Mouse (Mus musculus): ENCODE measurements around the gene Cfap206. TPM values are rescaled to one million over a fixed set of nuclear protein-coding genes. Genes with fewer than 3 reads are reported as not detected.

Cfap206 gene
- polyA plus RNA-seq, 1 experiment from 2014 or later: 1.1 TPM

DNA sequence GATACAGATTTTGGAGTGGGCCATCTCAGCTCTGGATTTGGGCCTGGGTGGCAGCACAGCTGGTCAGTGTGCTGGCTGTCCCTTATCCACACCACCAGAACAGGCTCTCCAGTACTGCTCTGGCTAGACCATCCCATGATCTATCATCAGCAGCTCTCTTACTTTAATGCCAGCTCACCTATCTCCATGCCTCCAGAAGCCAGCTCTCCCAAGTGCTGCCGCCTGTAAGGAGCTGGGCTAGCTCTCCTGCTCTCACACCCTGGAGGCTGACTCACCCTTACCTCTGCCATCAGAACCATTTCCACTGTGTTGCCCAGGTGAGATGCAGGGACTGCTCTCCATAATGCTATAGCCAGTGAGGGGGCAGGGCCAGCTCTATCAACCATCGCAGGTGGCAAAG lies 68.5 kb downstream of the Cfap206 start:
- Histone ChIP-seq H3K27me3 (no peaks in the 10 kb centered on the region), H3K36me3 (peaks cover 86% of the 10 kb centered on the region), H3K27ac (replicated peaks) (no peak overlapping the region), H3K4me3 (no peak overlapping the region), H3K4me2 (no peak overlapping the region), H3K9ac (no peak overlapping the region), H3K9me3 (no peaks in the 10 kb centered on the region), H3K4me1 (replicated peaks) (no peaks in the 10 kb centered on the region)
- no peak for ATAC-seq (ENCODE audit: low read depth)
- 85% methylated on average over 2 of the region's 2 CpGs for WGBS

DNA sequence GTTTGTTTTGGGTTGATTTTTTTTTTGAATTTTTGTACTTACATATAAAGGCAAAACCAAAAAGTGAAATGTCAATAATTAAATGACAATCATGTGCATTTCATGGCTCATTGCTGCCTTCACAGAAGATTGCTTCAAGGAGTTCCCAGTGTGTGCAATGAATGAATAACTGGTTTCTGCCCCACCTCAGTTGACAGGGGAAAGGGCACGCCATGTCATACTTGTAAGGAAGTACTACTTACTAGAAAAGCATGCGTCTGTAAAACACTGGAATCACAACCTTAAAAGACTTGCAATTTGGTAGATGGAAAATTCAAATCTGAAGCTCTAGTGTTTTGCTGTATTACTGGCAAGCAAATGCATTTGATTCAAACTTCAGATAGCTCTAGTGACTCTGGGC lies 71.0 kb downstream of the Cfap206 start:
- WGBS: 88% methylated on average over 2 of the region's 2 CpGs
- Histone ChIP-seq H3K36me3 (peaks cover 88% of the 10 kb centered on the region), H3K9ac (no peak overlapping the region), H3K27ac (replicated peaks) (no peak overlapping the region), H3K27me3 (no peaks in the 10 kb centered on the region), H3K9me3 (no peaks in the 10 kb centered on the region), H3K4me2 (no peak overlapping the region), H3K4me3 (no peak overlapping the region), H3K4me1 (replicated peaks) (no peaks in the 10 kb centered on the region)
- no peak for ATAC-seq (ENCODE audit: low read depth)

DNA sequence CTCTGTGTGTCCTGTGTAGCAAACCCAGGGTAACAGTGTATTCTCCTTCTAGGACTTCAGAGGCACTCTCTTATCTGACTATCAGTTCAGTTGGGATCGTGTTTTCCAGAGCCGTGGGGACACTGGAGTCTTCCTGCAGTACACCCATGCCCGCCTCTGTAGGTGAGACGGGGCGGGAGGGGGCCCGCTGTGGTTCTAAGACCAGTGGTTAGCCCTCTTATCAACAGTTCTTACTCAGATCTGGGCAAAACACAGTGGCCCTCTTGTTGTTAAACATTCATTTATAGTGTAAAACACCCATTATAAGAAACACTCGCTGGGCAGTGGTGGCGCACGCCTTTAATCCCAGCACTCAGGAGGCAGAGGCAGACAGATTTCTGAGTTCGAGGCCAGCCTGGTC lies 73.9 kb downstream of the Cfap206 start:
- H3K36me3 ChIP-seq: peaks cover 84% of the 10 kb centered on the region
- WGBS: 91% methylated on average over 10 of the region's 10 CpGs
- no peak for ATAC-seq (ENCODE audit: low read depth)

DNA sequence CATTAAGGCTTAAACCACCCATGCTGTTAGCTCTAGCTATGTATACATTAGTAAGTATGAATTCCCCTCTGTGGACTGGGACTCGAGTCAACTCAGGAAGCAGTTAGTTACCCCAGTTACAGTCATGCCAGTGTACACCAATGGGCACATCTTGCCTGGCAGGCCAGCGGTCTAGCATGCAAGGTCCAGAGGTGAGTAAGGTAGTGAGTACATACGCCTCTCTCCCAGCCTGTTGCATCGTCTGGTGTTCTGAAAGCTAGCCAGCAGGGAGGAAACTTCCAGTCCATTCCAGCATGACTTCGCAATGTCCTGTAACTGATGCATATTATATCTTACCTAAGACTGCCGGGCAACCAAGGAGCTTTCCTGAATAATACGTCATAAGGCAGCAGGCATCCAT lies 76.8 kb downstream of the Cfap206 start:
- Histone ChIP-seq H3K4me1 (replicated peaks) (no peaks in the 10 kb centered on the region), H3K4me3 (no peak overlapping the region), H3K36me3 (peaks cover 65% of the 10 kb centered on the region), H3K9me3 (no peaks in the 10 kb centered on the region), H3K4me2 (no peak overlapping the region), H3K27ac (replicated peaks) (no peak overlapping the region), H3K9ac (no peak overlapping the region), H3K27me3 (no peaks in the 10 kb centered on the region)
- 96% methylated on average over 7 of the region's 7 CpGs for WGBS
- ATAC-seq (ENCODE audit: low read depth): no peak

More for the DNA sequence above, 73.9 kb downstream of the Cfap206 start:
- no peaks in the 10 kb centered on the region for H3K9me3 ChIP-seq
- H3K27ac ChIP-seq (replicated peaks): no peak overlapping the region
- H3K4me3 ChIP-seq: no peak overlapping the region
- H3K27me3 ChIP-seq: no peaks in the 10 kb centered on the region
- no peak overlapping the region for H3K4me2 ChIP-seq
- no peak overlapping the region for H3K9ac ChIP-seq
- no peaks in the 10 kb centered on the region for H3K4me1 ChIP-seq (replicated peaks)

DNA sequence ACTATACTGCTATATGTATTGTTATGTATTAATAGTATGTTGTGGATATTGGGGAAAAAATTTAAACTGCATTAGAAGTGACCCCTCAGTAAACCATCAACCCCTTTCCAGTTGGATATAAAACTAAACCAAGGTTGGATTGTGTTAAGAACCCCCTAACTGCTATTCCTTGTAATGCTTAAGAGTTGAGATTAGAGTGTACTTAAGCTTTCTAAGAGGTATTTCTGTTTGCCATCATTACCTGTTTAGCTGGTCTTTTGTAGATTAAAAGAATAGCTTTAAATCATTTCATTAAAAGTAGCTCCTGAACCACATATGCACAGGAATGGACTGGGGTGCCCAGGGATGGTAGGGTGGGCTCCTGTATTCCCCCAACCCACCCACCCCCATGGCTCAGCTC lies 85.2 kb downstream of the Cfap206 start:
- no peak overlapping the region for H3K4me2 ChIP-seq
- H3K4me3 ChIP-seq: no peak overlapping the region
- no peak overlapping the region for H3K9ac ChIP-seq
- no peaks in the 10 kb centered on the region for H3K9me3 ChIP-seq
- H3K36me3 ChIP-seq: peaks cover 60% of the 10 kb centered on the region
- H3K27ac ChIP-seq (replicated peaks): no peak overlapping the region
- ATAC-seq (ENCODE audit: low read depth): no peak
- H3K27me3 ChIP-seq: no peaks in the 10 kb centered on the region
- no peaks in the 10 kb centered on the region for H3K4me1 ChIP-seq (replicated peaks)

DNA sequence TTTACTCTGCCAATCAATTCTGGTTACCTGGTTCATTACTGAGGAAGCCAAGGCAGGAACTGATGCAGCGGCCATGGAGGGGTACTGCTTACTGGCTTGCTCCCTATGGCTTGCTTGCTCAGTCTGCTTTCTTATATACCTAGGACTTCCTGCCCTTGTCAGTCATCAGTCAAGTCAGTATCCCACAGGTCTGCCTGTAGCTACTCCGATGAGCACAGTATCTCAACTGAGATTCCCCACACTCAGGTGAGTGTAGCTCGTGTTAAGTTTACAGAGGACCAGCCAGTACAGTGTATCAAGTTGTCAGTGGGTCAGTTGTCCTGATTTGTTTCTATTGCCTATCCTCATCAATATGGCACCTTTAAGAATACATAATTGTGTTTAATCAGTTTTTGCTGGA lies 89.3 kb downstream of the Cfap206 start:
- Histone ChIP-seq H3K27ac (replicated peaks) (no peak overlapping the region), H3K4me3 (no peak overlapping the region), H3K36me3 (peaks cover 38% of the 10 kb centered on the region), H3K9ac (no peak overlapping the region), H3K4me1 (replicated peaks) (no peaks in the 10 kb centered on the region), H3K4me2 (no peak overlapping the region), H3K27me3 (no peaks in the 10 kb centered on the region), H3K9me3 (no peaks in the 10 kb centered on the region)
- WGBS: 96% methylated on average over 3 of the region's 3 CpGs
- no peak for ATAC-seq (ENCODE audit: low read depth)

DNA sequence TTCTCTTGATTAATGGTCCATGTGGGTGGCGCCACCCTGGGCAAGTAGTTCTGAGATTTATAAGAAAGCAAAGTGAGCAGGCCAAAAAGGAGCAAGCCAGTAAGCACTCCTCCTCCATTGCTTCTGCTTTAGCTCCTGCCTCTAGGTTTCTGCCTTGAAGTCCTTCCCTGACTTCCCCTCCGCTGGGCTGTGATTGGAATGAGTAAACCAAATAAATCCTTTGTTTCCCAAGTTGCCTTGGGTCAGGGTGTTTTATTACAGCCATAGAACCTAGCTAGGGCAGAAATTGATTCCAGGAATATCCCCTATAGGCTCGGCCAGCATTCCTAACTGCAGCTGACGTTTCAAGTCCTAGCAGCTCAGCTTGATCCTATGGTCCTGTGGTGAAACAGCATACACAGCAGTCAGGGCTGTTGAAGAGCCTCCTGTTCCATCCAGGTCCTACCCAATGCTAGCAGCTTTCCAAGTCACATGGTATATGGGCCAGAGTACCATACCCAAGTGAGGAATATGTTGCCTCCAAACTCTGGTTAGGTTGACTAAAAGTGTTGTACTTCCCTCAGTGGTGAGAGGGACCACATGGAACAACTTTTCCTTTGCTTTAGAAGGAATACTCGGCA lies 90.2 kb downstream of the Cfap206 start:
- 72% methylated on average over 5 of the region's 5 CpGs for WGBS
- H3K4me2 ChIP-seq: no peak overlapping the region
- H3K9ac ChIP-seq: no peak overlapping the region
- peaks cover 36% of the 10 kb centered on the region for H3K36me3 ChIP-seq
- H3K27me3 ChIP-seq: no peaks in the 10 kb centered on the region
- H3K9me3 ChIP-seq: no peaks in the 10 kb centered on the region
- no peak overlapping the region for H3K27ac ChIP-seq (replicated peaks)
- no peak overlapping the region for H3K4me3 ChIP-seq
- ATAC-seq (ENCODE audit: low read depth): no peak
- no peaks in the 10 kb centered on the region for H3K4me1 ChIP-seq (replicated peaks)

Other genes starting within 250 kb of the Cfap206 start
- gene Akirin2, start 179.3 kb downstream of the Cfap206 start, polyA plus RNA-seq (2015; fragmentation: Nextera tagmentation; extraction: Ambion mirVana): 113 TPM in 2 replicates
- gene Orc3, start 115.3 kb downstream of the Cfap206 start, polyA plus RNA-seq (2015; fragmentation: Nextera tagmentation; extraction: Ambion mirVana): 85.6 and 94.2 TPM in 2 replicates
- 61.4 and 64.3 TPM in 2 replicates for gene Rars2, start 115.2 kb downstream of the Cfap206 start, polyA plus RNA-seq (2015; fragmentation: Nextera tagmentation; extraction: Ambion mirVana)
- 46.4 and 52.0 TPM in 2 replicates for gene Slc35a1, start 42.8 kb downstream of the Cfap206 start, polyA plus RNA-seq (2015; fragmentation: Nextera tagmentation; extraction: Ambion mirVana)
- not detected in 2 replicates for gene Gm136, start 26.1 kb upstream of the Cfap206 start, polyA plus RNA-seq (2015; fragmentation: Nextera tagmentation; extraction: Ambion mirVana)
- 48.6 and 60.0 TPM in 2 replicates for gene Smim8, start 48.2 kb upstream of the Cfap206 start, polyA plus RNA-seq (2015; fragmentation: Nextera tagmentation; extraction: Ambion mirVana)
- 29.0 and 31.5 TPM in 2 replicates for gene Zfp292, start 152.8 kb upstream of the Cfap206 start, polyA plus RNA-seq (2015; fragmentation: Nextera tagmentation; extraction: Ambion mirVana)
- 0.31 TPM in 1 of 2 replicates, not detected in the other for gene Cga, start 163.6 kb upstream of the Cfap206 start, polyA plus RNA-seq (2015; fragmentation: Nextera tagmentation; extraction: Ambion mirVana)